Mouse (Mus musculus): ENCODE results near the gene St3gal5.

GRCm38 (mm10) chr6:72184576-72184975 lies 87.2 kb downstream of the St3gal5 start:
- TF ChIP-seq POLR2A (IDR thresholded peaks at IDR 0.05; ENCODE audit: low read depth, low read length) (no peak), CTCF (conservative IDR thresholded peaks at IDR 0.05; ENCODE audit: insufficient read depth, insufficient read length, low read depth, low read length) (no peak)
